Mouse (Mus musculus) intestine, postnatal 0 days (tissue): Measurements from ENCODE around the gene Smtnl1. TPM values are rescaled to one million over a fixed set of nuclear protein-coding genes. Genes with fewer than 3 reads are reported as not detected.

ENCODE experiments used
- ATAC-seq: fragments of 200-750 bp; cut with Nextera tagmentation; 2 replicates; pipeline ENCODE4 v1.8.0; 2017; ENCODE audit warnings: mild to moderate bottlenecking, moderate TSS enrichment, moderate library complexity
- H3K27ac ChIP-seq: fragments of 300-500 bp; sonication (generic); 2 replicates; pipeline ENCODE4 v1.5.1; 2014; ENCODE audit warnings: mild to moderate bottlenecking, low read depth, low read length, moderate library complexity
- H3K27me3 ChIP-seq: fragments of 300-500 bp; sonication (generic); replicated peaks from 2 replicates; pipeline ENCODE4 v1.6.1; 2014; ENCODE audit warnings: low read length, mixed read lengths; ENCODE audit not compliant: control insufficient read depth, insufficient read depth
- H3K36me3 ChIP-seq: fragments of 300-500 bp; sonication (generic); 2 replicates; pipeline ENCODE4 v1.6.1; 2014; ENCODE audit warnings: mild to moderate bottlenecking, moderate library complexity; ENCODE audit not compliant: control insufficient read depth, insufficient read depth
- H3K4me1 ChIP-seq: fragments of 300-500 bp; sonication (generic); replicated peaks from 2 replicates; pipeline ENCODE4 v1.6.1; 2014; ENCODE audit warnings: antibody characterized with exemption, low read length, mixed read lengths; ENCODE audit not compliant: control insufficient read depth, insufficient read depth
- H3K4me2 ChIP-seq: fragments of 300-500 bp; sonication (generic); replicated peaks from 2 replicates; pipeline ENCODE4 v1.6.1; 2014; ENCODE audit warnings: low read depth, mild to moderate bottlenecking, moderate library complexity
- H3K4me3 ChIP-seq: fragments of 300-500 bp; sonication (generic); 2 replicates; pipeline ENCODE4 v1.5.1; 2014; ENCODE audit warnings: low read depth, low read length
- H3K9ac ChIP-seq: fragments of 300-500 bp; sonication (generic); 2 replicates; pipeline ENCODE4 v1.6.1; 2014; ENCODE audit warnings: mild to moderate bottlenecking, low read depth, low read length
- H3K9me3 ChIP-seq: fragments of 300-500 bp; sonication (generic); 2 replicates; pipeline ENCODE4 v1.6.1; 2016; ENCODE audit warnings: mixed run types; ENCODE audit not compliant: control insufficient read depth
- CTCF ChIP-seq: sonication (generic); IDR thresholded peaks from 2 replicates; pipeline ENCODE4 v1.5.1; 2016; ENCODE audit warnings: low read depth, mild to moderate bottlenecking, control low read depth, antibody characterized with exemption, moderate library complexity
- WGBS: fragments of 180-500 bp; shearing (Covaris S2); extraction: QIAGEN DNeasy Blood & Tissue Kit; methylation state at CpG from one replicate; pipeline ENCODE4 v1.1.7; 2014; 5-methylcytosine and 5-hydroxymethylcytosine counted together
- polyA plus RNA-seq: library from polyadenylated mRNA; unstranded; fragments of >200 nt; fragmentation: Nextera tagmentation; extraction: Ambion mirVana; gene quantifications from 2 replicates; pipeline ENCODE4 v1.2.1, GENCODE M21; 2015

Gene Smtnl1
- polyA plus RNA-seq, 1 experiment from 2014 or later: 0.46 TPM

GRCm38 (mm10) chr2:84861430-84861829, 39.0 kb upstream of the Smtnl1 start:
- no peak overlapping the region for H3K27ac ChIP-seq
- H3K9ac ChIP-seq: no peak overlapping the region
- ATAC-seq: no peak
- 85% methylated on average over 3 of the region's 3 CpGs for WGBS
- H3K4me2 ChIP-seq: no peak overlapping the region
- H3K9me3 ChIP-seq: no peaks in the 10 kb centered on the region
- peaks cover 18% of the 10 kb centered on the region for H3K36me3 ChIP-seq
- 0 out of 2 replicates have a peak, but pooled peaks cover 2% of the 10 kb centered on the region for H3K4me1 ChIP-seq
- H3K27me3 ChIP-seq: peaks cover 13% of the 10 kb centered on the region
- no peak overlapping the region for H3K4me3 ChIP-seq
- TF ChIP-seq CTCF: no peak

- 79% methylated on average over 7 of the region's 7 CpGs for WGBS
- no peak overlapping the region for H3K27ac ChIP-seq
Observed at GRCm38 (mm10) chr2:84859991-84860780, 37.7 kb upstream of the Smtnl1 start.

GRCm38 (mm10) chr2:84858551-84858950, 36.1 kb upstream of the Smtnl1 start:
- Histone ChIP-seq H3K27me3 (no peaks in the 10 kb centered on the region), H3K4me2 (no peak overlapping the region), H3K27ac (no peak overlapping the region), H3K9ac (no peak overlapping the region), H3K9me3 (no peaks in the 10 kb centered on the region), H3K4me1 (no peaks in the 10 kb centered on the region), H3K4me3 (no peak overlapping the region), H3K36me3 (peaks cover 19% of the 10 kb centered on the region)
- TF ChIP-seq CTCF: no peak
- 100% methylated on average over 1 of the region's 1 CpGs for WGBS
- ATAC-seq: no peak

More at GRCm38 (mm10) chr2:84859991-84860780, 37.7 kb upstream of the Smtnl1 start:
- no peak for ATAC-seq
- H3K9ac ChIP-seq: no peak overlapping the region
- no peak for TF ChIP-seq CTCF
- H3K36me3 ChIP-seq: peaks cover 18% of the 10 kb centered on the region
- no peak overlapping the region for H3K4me3 ChIP-seq
- H3K27me3 ChIP-seq: 0 out of 2 replicates have a peak, but pooled peaks cover under 1% of the 10 kb centered on the region
- no peaks in the 10 kb centered on the region for H3K9me3 ChIP-seq
- no peaks in the 10 kb centered on the region for H3K4me1 ChIP-seq
- H3K4me2 ChIP-seq: no peak overlapping the region

- no peak overlapping the region for H3K27ac ChIP-seq
- no peak overlapping the region for H3K4me2 ChIP-seq
- peak; percentile 90 for TF ChIP-seq CTCF
- H3K9ac ChIP-seq: no peak overlapping the region
- 60% methylated on average over 2 of the region's 2 CpGs for WGBS
- peaks cover 12% of the 10 kb centered on the region for H3K36me3 ChIP-seq
- no peak overlapping the region for H3K4me3 ChIP-seq
- peak; percentile 42; the same call in 1 of the 2 replicates for ATAC-seq
- H3K27me3 ChIP-seq: no peaks in the 10 kb centered on the region
- peaks cover 3% of the 10 kb centered on the region; the same call in 1 of the 2 replicates for H3K4me1 ChIP-seq
- no peaks in the 10 kb centered on the region for H3K9me3 ChIP-seq
Observed at GRCm38 (mm10) chr2:84855732-84856131, 33.3 kb upstream of the Smtnl1 start.

- H3K36me3 ChIP-seq: peaks cover 8% of the 10 kb centered on the region; the same call in 1 of the 2 replicates
- H3K27me3 ChIP-seq: no peaks in the 10 kb centered on the region
- H3K9me3 ChIP-seq: no peaks in the 10 kb centered on the region
- H3K4me3 ChIP-seq: peak overlapping the region; percentile 21; the same call in 1 of the 2 replicates
- peak overlapping the region; percentile 61 for H3K4me2 ChIP-seq
- peak; percentile 74 for ATAC-seq
- no peak for TF ChIP-seq CTCF
- 0 out of 2 replicates have a peak overlapping the region, but pooled peaks have one; percentile 15 for H3K27ac ChIP-seq
- H3K4me1 ChIP-seq: peaks cover 3% of the 10 kb centered on the region; the same call in 1 of the 2 replicates
- WGBS: 35% methylated on average over 23 of the region's 23 CpGs
- H3K9ac ChIP-seq: no peak overlapping the region
Observed at GRCm38 (mm10) chr2:84851130-84852040, 28.9 kb upstream of the Smtnl1 start.
